Mouse (Mus musculus) megakaryocyte, embryonic 14.5 days (primary cell): ENCODE results near the gene Krtap5-3.
"Not testable (repeated sequence)": the region's sequence is repeated elsewhere in the genome, so short reads cannot be mapped to it uniquely, and the experiment has no call there.

Experiments
- FLI1 ChIP-seq: IDR thresholded peaks from 2 replicates; pipeline ENCODE4 v1.6.1; 2012; ENCODE audit warnings: low read length, inconsistent platforms, mixed read lengths
- GATA1 ChIP-seq: IDR thresholded peaks from 3 replicates; pipeline ENCODE4 v1.6.1; 2012; ENCODE audit warnings: mixed read lengths, low read length, inconsistent platforms, borderline replicate concordance

DNA sequence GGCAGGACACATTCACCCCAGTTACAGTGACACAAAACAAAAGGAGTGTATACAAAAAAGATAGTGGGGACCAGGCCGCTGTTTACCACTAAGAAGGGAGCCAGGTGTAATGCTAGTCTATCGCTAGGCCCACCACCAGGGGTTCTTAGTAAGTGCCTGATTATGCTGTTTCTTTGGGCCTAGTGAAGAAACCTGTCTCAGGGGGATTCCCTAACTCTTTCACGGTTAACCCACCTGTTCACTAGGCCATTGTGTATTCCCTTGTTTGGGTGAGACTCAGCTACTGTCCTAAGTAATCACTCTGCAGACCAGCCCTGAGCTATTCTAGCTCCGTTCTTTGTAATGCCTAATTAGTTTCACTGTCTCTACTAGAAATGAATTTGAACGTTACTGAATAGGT, 5.7 kb downstream of the Krtap5-3 start:
- not testable (repeated sequence) for TF ChIP-seq GATA1, FLI1
